Mouse (Mus musculus): ENCODE results near the gene Nckap1.

The Nckap1 gene

DNA sequence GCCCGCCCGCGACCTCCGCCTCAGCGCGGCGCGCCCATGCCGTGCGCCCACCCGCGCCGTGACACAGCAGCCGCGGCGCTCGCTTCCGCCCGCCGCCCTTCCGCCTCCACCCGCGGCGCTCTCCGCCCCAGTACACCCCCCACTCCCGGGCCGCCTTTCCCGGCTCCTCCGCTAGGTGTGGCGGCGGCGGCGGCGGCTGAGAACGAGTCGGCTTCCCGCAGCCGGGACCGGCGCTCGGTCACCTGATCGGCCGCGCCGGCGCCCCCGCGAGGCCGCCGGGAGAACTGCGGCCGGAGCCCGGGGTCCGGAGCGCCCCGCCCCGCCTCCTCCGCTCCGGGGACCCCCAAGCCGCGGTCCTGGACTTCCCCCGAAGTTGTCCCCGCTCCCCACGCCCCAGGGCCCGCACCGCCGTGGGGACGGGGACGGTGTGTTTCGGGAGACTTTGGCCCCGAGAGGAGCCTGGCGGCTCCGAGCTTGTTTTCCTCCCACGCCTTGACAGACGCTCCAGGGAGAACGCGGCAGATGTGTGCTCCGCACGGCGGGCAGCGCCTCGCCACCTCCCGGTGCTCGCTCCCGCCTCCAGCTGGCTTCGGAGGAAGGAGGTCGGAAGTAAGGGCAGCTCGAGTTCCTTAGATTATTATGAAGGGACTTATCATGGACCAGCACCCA, at the start of gene Nckap1:
Gene Nckap1 (minus strand): TSS at position 338 of the 669 bp plus-strand sequence.
- DNase-seq (ENCODE audit: low spot score): peak; percentile 87

GRCm38 (mm10) chr2:80624523-80624922, 43.3 kb upstream of the Nckap1 start:
- DNase-seq (ENCODE audit: low spot score): no peak

GRCm38 (mm10) chr2:80621921-80622320, 40.7 kb upstream of the Nckap1 start:
- DNase-seq (ENCODE audit: low spot score): no peak

DNA sequence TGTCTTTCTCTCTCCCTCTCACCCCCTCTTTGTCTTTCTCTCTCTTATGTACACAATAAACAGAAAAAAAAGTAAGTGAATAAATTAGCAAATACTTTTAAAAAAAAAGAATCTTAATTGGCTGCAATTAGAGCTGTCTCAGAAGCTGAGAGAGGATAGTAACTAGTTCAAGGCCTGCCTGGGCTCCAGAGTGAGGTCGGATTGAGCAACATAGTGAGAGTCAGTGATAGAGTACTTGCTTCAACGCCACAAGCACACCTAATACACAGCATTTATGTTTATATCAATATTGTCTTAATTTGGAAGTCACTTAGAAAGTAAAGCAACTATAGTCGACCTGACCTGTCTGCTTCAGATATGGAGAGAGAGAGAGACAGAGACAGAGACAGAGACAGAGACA, 37.8 kb upstream of the Nckap1 start:
- DNase-seq (ENCODE audit: low spot score): no peak

DNA sequence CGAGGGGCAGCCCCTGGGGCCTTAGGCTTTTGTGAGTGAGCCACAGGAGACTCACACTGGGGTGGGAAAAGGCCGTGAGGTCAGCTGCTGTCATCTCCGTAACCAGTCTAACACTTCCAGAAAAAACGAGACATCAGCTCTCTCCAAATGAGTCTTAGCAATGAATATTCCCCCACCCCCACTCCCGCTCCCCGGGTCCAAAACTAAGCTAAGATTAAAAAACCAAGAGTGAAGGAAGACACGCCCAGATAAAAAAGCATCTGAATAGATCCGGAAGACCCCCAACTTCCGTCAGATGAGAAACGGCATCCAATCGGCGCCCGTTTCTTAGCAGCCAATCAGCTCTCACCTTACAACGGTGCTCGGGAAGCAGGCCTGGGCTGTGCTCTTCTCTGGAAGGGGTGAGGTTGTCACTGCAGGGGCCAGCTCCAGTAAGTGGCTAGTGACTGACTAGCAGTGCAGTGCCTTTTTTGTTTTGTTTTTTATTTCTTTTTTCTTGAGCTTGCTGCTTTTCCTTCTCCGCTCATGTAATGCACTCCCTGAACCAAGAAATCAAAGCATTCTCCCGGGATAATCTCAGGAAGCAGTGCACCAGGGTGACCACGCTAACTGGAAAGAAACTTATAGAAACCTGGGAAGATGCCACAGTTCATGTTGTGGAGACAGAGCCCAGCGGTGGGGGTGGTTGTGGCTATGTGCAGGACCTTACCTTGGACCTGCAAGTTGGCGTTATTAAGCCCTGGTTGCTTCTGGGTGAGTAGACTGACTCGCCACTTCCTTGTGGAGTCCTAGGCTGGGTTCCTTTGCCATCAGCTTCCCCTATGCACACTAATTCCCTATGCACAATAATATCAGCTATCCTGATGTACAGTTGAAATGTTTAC, 35.9 kb upstream of the Nckap1 start, which contains the start of the genes Dusp19 and Nup35:
Gene Dusp19 (plus strand): TSS at position 192 of the 884 bp plus-strand sequence.
Gene Nup35 (plus strand): TSS at position 383 of the 884 bp plus-strand sequence.
- peak; percentile 88 for DNase-seq (ENCODE audit: low spot score)

- DNase-seq (ENCODE audit: low spot score): no peak
Observed at GRCm38 (mm10) chr2:80612796-80613195, 31.6 kb upstream of the Nckap1 start.

- no peak for DNase-seq (ENCODE audit: low spot score)
Observed at GRCm38 (mm10) chr2:80612286-80612685, 31.1 kb upstream of the Nckap1 start.

DNA sequence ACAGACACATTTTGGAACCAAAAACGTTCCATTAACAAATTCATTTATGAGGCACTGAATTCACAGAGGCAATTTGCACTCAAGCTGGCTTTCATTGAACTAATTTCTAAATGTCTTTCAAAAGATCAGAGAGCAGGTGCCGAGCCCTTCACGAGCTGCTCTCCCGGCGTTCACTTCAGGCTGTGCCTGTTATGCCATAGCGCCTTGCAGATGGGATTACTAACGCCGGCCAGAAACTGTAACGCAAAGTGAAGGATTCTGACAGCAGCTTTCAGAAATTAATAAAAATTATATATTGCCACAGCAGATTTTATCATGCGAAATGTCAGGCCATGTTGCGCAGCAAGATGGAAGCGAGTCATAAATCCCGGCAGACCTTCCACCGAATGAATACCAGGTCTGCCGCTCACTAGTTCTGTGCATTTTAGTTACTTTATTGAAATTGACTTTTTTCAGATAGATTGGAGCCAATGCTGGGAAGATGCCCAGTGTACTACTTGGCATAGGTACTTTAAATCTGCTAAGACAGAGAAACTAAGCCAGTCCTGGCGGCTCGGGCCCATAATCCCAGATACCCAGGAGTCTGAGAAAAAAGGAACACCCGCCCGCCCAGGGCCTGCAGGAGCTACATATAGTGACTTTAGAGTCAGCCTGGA, 22.7 kb upstream of the Nckap1 start:
- DNase-seq (ENCODE audit: low spot score): no peak

DNA sequence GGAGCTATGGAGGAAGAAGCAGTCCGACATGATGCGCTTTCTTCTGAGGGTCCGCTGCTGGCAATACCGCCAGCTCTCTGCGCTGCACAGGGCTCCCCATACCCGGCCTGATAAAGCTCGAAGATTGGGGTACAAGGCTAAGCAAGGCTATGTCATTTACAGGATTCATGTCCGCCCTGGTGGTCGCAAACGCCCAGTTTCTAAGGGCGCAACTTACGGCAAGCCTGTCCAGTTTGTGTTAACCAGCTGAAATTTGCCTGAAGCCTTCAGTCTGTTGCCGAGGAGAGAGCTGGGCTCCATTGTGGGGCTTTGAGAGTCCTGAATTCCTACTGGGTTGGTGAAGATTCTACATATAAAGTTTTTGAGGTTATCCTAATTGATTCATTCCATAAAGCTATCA, 21.6 kb upstream of the Nckap1 start:
- no peak for DNase-seq (ENCODE audit: low spot score)

DNA sequence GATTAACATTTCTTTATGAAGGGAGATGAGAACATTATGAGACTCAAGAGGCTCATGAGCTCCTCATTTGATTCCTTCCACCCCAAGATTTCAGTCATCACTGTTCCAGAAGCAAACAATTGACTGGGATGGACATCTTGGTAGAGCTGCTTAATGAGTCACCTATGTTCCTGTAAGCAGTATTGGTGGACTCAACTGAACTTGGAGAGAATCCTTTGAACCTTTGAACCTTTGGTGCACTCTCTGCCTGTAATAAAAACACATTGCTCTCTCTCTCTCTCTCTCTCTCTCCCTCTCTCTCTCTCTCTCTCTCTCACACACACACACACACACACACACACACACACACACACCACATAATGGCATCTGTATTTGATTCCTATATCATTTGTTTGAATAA, 19.4 kb upstream of the Nckap1 start:
- no peak for DNase-seq (ENCODE audit: low spot score)

DNA sequence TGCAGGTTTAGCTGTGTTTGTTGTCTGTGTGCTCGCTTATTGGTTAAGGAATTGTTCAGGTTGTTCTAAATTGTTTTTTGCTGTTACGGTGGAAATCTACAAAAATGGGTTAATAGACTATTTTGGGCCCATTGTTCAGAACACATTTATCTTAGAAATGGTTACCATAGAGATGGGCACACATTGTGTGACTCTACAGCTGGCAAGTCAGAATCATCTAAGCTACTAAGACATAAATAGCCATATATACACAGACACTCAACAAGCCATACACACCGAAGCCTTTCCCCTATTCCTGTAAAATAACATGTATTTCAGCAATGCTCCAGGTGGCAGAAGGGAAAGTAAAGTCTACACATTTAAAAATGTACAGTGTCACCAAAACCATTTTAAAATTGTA, 18.7 kb upstream of the Nckap1 start:
- no peak for DNase-seq (ENCODE audit: low spot score)

DNA sequence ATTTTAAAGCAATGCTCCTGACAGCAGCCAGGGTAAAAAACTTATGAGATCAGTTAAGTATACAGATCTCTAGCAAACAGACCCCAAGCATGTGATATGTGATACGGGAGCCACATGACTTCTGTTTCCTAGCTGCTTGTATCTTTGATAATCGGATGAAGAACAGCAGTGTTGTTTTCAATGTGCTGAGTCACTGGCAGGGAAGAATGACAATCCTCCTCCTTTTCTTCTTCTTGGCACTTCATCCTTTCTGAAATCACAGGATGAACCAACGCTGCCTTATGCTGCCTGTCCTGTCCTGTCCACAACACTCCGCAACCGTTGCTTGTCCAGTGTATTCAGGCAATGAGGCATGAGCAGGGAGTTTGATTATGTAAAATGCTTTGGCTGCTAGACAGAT, 15.8 kb upstream of the Nckap1 start:
- no peak for DNase-seq (ENCODE audit: low spot score)

DNA sequence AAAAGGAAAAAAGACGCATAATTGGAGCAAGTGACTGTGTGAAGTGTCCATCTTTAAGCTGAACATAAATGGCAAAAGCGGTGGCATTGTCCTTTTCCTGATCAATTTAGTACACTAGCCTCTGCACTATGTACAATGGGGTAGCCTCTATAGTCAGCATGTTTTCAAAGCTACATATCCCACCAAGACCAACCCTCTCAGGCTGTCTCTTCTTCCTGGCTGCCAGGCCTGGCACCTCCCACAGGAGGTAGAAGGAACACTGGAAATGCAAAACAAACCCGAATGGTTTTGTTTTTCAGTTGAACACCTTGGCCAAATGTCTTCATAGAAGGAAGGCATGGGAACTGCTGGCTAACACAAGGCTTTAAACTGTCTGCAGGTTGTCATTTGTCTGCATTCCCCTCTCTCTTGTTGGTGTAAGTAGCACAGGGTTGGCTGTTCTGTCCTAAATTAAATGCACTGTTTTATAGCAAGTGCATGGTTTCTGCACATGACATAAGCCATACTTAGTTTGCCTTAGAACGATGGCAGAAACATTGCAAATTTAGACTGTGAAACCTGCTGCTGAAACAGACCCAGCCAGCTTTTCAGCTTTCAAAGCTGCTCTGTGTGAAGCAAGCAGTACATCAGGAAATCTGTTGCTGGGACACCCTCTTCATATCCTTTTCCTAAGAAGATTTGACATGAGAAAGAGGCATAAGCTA, 13.2 kb upstream of the Nckap1 start:
- DNase-seq (ENCODE audit: low spot score): no peak

DNA sequence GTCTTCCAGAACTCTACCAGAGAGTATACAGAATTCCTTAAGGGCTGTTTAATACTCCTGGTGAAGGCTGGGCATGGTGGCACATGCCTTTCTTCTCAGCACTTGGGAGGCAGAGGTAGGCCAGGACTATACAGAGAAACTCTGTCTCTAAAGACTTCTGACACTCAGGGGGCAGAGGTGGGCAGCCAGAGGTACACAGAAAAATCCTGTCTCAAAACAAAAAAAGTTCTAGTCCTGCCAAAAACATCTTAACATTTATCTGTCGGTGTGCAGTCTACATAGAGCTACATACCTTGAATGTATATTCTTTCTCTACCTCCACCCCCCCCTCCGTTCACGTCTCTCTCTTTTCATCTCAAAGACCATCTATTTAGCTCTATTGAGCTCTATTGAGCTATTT, 1.2 kb upstream of the Nckap1 start:
- no peak for DNase-seq (ENCODE audit: low spot score)

DNA sequence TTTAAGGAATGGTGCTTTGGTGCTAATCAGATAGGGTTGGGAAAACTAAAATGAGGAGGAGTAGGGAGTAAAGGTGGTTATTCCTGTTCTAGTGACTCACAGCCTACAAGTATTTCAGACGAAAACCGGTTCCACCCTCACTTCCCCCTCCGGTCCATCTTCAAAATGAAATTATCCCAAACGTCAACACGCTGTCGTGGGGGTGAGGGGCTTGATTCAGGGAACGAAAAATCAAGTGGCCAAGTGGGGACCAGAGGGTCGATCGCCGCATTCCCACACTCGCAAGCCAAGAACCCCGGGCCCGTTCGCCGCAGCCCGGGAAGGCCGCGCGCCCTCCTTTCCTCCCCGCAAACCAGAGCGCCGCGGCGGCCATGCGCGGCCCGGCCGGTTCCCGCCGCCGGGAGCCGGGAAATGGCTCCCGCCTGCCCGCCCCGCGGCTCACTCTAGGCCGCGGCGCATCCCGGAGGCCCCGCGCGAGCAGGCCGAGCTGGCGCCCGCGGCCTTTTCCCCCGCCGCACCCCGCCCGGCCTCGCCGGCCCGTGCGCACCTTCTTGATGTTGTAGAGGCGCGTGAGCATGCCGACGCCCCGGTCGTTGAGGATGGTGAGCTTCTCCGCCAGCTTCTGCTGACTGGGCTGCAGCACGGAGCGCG, 744 bp downstream of the Nckap1 start:
- DNase-seq (ENCODE audit: low spot score): peak; percentile 42

DNA sequence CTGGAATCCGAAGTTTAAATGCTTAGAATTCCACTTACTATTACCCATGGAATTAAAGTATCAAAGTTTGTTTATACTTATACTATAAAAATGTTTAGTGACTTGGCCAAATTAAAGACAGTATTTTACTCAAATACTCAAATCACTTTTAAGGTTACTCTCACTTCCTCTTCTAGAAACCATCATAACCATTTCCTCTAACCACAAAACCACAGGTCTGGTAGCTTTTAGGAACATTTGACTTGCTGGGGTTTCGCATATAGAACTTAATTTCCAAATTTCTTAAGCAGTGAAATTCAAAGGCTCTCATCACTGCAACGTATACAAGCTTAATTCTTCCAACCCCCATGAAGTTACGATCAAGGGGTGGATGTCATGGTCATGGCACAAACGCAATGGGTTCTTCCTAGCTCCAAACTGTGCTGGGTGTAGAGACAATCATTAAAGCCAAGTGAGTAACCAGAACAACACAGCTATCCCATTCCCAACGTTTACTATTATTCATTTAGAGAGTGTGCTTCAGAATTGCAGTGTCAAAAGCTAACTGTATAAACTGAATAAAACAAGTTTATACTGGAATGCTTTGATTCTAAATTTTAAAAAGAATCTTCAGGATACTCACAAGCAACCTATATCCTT, 1.8 kb downstream of the Nckap1 start:
- DNase-seq (ENCODE audit: low spot score): no peak

GRCm38 (mm10) chr2:80577286-80577685, 3.9 kb downstream of the Nckap1 start:
- no peak for DNase-seq (ENCODE audit: low spot score)

- no peak for DNase-seq (ENCODE audit: low spot score)
Observed at GRCm38 (mm10) chr2:80570656-80571055, 10.5 kb downstream of the Nckap1 start.

- no peak for DNase-seq (ENCODE audit: low spot score)
Observed at GRCm38 (mm10) chr2:80567411-80567810, 13.8 kb downstream of the Nckap1 start.

DNA sequence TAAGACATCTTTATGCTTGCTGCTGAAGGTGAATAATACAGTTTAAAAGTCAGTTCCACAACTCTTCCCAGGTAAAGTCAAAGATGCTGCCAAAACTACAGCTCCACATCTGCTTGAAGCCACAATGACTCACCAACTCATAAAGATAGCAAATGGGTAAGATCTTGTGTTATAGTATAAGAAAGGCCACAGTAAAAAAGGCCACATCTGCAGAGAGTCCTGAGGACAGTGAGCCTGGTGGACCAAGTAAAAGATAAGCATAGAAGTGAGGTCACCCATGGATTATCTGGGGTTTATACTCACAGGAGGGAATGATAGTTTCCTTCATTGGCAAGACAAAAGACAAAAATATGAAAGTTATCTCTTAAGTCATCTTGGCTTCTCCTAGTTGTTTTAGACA, 18.9 kb downstream of the Nckap1 start:
- DNase-seq (ENCODE audit: low spot score): no peak

- DNase-seq (ENCODE audit: low spot score): no peak
Observed at GRCm38 (mm10) chr2:80561478-80561877, 19.7 kb downstream of the Nckap1 start.
